Mouse (Mus musculus): ENCODE measurements around the gene Lancl1.

GRCm38 (mm10) chr1:66975456-66975855 lies 63.2 kb downstream of the Lancl1 start:
- TF ChIP-seq POLR2A (IDR thresholded peaks at IDR 0.05; ENCODE audit: insufficient read depth, low read depth, low read length) (no peak), CTCF (IDR thresholded peaks at IDR 0.05) (no peak), EP300 (IDR thresholded peaks at IDR 0.05; ENCODE audit: insufficient read depth, low read depth, low read length) (no peak)

All from heart, adult 2 months (tissue).